Mouse (Mus musculus) E14TG2a.4 (cell line): ENCODE results near the gene Scgb1b12.
"Not testable (repeated sequence)": the region's sequence is repeated elsewhere in the genome, so short reads cannot be mapped to it uniquely, and the experiment has no call there.

Source experiments
- H3K27me3 ChIP-seq: 2 replicates; pipeline ENCODE4 v1.6.1; 2014; ENCODE audit warnings: low read length, control low read depth; ENCODE audit not compliant: insufficient read depth
- H3K36me3 ChIP-seq: 2 replicates; pipeline ENCODE4 v1.6.1; 2014; ENCODE audit warnings: low read length, control low read depth; ENCODE audit not compliant: insufficient read depth
- H3K4me1 ChIP-seq: replicated peaks from 2 replicates; pipeline ENCODE4 v1.6.1; 2014; ENCODE audit warnings: low read depth, low read length, control low read depth
- H3K4me3 ChIP-seq: replicated peaks from 2 replicates; pipeline ENCODE4 v1.5.1; 2014; ENCODE audit warnings: mild to moderate bottlenecking, low read length
- H3K9me3 ChIP-seq: 2 replicates; pipeline ENCODE4 v1.6.1; 2014; ENCODE audit warnings: low read length, control low read depth

The Scgb1b12 gene

DNA sequence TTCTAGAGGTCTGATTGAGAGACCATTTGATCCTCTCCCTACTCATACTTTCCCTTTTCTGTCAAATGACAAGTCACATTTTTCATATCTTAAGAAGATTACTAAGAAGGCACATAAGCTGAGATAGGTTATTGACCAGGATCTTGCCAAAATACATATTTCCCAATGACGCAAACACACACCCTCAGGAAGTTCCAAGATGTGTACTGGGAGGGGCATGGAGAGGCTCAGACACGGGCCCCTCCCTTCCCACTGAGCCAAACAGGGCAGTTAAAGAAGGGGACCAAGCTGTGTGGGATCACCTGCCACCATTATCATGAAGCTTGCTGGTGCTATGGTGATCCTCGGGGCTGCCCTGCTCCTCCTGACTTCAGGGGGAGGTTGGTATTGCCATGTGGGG is at the start of gene Scgb1b12:
Gene Scgb1b12, plus strand, starts transcription at position 301 of the 400 bp plus-strand sequence.
- H3K27me3 ChIP-seq, H3K36me3 ChIP-seq, H3K4me1 ChIP-seq, H3K9me3 ChIP-seq, H3K4me3 ChIP-seq: not testable (repeated sequence)

DNA sequence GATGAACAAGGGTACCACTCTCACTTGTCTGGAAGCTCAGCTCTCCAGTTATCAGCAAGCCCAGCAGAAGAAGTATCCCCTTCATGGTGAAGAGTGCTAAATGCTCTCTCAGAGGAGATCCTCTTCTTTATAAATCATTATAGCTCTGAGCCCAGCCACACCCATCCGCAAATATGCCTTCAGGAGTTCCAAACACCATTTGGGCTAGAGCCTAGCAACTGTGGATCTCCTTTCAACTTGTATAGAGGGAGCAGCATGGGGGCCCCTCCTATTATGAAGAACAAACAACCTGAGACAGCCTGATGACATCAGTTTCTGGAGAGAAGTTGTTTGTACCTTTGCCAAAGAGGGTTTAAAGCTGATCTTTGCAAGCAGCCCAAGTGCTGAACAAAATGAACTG is 6.8 kb upstream of the Scgb1b12 start, which contains the start of gene Scgb2b12:
Gene Scgb2b12, minus strand, starts transcription at position 101 of the 400 bp plus-strand sequence.
- H3K4me3 ChIP-seq, H3K27me3 ChIP-seq, H3K4me1 ChIP-seq, H3K9me3 ChIP-seq, H3K36me3 ChIP-seq: not testable (repeated sequence)
